Mouse (Mus musculus) mesoderm, embryonic 11.5 days (tissue): Measurements from ENCODE around the gene Hpse.

Experiments
- DNase-seq: peaks from one replicate; pipeline ENCODE4 v3.0.0-alpha.2; 2012; ENCODE audit warnings: low read depth, low spot score

Gene Hpse

DNA sequence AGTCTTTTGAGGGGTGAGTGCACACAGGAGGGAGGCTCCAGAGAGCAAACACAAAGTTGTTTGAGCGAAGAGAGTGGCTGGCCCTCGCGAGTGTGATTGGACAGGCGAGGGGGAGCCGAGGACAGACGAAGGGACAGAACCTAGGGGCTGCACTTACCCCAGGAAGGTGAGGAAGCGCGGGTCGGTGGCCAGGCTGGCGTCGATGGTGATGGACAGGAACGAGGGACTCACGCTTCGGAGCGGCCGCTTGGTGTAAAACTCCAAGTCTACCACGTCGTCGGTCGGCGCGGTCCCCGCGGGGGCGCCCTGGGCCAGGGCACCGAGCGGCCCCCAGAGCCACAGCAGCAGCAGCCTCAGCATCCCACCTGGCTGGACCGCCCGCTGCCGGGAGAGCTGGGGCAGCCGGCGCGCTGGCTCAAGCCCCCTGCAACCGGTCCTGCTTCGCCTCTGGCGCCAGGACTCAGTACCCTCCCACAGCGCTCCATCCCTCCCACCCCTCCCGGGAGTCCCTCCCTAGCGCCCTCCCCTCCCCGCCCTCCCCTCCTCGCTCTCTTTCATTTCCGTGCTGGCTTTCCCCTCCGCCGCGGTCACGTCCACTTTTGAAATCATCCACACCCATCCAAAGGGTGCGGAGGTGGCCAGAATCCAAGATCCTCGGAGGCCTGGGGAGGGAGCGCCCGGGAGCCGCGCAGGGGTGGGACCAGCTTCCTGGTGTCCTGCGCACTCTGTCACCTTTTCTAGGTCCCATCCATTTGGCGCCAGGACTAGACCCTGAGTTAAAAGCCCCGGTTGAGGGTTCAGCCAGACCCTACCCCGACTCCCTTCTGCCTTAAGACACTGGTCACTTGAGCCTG is at the start of gene Hpse:
Hpse (minus strand) TSS at position 482 of the 854 bp plus-strand sequence.
- peak; percentile 43 for DNase-seq

DNA sequence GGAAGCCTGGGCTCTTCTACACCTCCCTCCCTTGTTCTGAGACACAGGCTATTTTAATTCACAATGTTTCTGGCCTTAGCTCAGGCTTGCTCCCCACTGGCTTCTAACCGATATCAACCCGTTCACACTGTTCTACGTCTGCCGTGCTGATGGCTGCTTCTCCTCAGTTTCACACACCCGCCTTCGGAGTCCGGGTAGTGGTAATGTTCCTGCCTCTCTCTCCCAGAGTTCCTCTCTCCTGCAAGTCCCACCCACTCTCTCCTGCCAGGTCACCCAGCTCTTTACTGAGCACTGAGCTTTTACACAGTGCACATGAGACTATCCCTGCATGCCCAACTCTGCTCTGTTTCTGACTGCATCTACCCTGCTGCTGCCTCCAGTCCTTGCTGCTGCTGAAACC is 46.5 kb upstream of the Hpse start:
- DNase-seq = no peak

- no peak for DNase-seq
Measured at GRCm38 (mm10) chr5:100761736-100762135, 42.2 kb upstream of the Hpse start.

GRCm38 (mm10) chr5:100760049-100760663 is 40.6 kb upstream of the Hpse start:
- DNase-seq = no peak

- DNase-seq = no peak
Measured at GRCm38 (mm10) chr5:100758121-100758520, 38.6 kb upstream of the Hpse start.

DNA sequence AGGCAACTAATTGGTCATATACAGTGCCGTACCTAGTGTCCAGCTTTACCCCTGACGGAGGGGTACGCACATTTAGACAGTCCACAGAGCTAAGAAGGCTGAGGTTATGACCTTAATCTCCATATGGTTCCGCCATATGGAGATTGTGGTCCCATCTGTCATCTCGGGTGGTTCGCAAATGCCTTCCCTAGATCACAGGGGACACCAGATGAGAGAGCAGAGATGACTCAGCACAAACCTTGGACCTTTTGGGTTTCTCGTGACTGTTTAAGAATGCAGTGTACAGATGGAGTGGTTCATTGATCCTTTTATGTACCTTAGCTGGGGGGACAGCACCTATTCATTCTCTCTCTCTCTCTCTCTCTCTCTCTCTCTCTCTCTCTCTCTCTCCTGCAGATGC is 33.9 kb upstream of the Hpse start:
- DNase-seq = peak; percentile 59

DNA sequence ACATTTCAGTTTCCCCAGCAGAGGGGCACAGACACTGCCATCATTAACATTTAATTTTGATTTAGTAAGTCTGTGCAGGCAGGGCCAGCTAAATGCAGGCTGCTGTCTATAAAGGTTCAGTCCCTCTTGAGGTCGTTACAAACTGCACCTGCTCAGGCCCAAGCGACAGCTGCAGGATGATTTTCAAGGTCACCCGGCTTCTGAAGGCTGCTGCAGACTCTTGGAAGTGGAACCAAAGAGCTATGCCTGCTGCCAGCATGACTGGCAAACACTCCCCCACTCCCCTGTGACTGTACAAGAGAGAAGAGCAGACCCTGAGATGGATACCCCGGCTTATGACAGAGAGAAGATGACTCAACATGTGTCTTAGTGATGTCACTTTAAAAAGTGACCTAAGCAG is 32.1 kb upstream of the Hpse start:
- peak; percentile 42 for DNase-seq

DNA sequence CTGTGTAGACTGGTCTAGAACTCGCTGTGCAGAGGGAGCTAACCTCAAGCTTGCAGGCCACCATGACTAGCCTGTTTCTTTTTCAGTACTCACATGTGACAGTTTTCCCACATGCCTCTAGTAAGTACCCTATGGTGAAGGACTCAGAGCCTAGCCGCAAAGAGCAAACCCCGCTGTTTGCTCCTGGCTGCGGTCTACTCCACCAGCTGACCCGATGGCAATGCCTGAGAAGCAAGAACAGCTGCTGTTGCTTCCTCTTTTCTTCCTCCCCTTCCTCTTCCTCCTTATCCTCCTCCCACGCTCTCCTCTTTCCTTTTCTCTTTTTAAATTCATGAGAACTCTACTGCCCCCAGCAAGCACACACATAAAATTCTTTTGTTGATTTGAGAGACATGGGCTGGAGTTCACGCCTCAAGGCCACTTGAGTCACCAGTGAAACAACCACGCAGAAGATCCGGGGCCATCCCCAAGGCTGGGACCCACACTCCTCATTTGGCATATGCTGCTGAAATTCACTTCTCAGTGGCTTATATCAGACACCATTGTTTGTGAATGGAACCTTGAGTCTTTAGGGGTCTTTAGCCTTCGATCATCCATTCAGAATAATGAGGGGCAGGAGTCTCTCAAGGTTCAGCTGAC is 31.2 kb upstream of the Hpse start:
- DNase-seq = no peak

DNA sequence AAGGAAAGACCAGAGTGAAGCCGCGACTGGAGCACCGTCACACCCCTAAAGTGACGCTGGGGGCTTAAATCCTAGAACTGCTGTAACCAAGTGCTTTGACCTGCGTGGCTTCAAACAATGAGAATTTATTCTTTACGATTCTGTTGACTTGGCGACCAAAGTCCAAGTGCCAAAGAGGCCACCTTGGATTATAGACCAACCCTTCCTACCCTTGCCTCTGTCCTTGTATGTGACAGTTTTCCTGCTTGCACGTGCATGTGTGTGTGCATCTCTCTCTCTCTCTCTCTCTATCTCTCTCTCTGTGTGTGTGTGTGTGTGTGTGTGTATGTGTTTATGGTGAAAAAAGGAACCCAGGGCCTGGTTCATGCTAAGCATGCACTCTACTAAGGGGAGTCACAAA is 19.3 kb upstream of the Hpse start:
- no peak for DNase-seq

DNA sequence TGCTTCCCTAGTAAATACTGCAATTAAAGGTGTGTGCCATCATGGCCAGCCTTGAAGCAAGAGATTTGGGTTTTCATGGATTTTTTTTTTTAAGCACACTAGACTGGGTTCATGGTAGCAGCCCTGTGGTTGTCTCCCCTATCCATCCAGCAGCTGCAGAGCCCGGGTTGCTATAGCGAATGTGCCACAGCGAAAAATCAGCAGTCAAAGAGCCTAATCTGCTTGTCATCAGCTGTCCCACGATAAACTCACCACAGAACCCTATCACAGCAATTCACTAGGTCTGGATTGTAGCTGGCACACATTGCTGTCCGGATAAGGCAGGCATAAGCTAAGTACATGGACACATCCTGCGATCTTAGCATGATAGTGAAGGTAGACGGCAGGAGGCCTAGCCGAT is 17.4 kb upstream of the Hpse start:
- no peak for DNase-seq

DNA sequence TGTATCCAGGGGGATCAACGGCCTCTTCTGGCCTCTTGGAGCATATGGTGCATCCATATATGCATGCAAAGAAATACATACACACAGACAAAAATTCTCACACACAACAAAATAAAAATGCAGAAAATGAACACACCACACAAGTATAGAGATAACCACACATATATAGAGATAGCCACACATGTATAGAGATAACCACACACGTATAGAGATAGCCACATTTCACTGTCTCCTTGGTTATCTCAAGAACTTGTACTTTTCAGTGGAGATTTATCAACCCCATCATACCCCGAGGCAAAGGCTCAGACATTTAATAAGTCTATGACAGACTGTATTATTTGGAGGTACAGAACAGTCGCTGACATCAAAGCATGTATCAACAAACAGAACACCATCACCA is 15.0 kb upstream of the Hpse start:
- DNase-seq = no peak

- no peak for DNase-seq
Measured at GRCm38 (mm10) chr5:100728757-100729156, 9.2 kb upstream of the Hpse start.

GRCm38 (mm10) chr5:100726001-100726400 is 6.5 kb upstream of the Hpse start:
- DNase-seq = no peak

DNA sequence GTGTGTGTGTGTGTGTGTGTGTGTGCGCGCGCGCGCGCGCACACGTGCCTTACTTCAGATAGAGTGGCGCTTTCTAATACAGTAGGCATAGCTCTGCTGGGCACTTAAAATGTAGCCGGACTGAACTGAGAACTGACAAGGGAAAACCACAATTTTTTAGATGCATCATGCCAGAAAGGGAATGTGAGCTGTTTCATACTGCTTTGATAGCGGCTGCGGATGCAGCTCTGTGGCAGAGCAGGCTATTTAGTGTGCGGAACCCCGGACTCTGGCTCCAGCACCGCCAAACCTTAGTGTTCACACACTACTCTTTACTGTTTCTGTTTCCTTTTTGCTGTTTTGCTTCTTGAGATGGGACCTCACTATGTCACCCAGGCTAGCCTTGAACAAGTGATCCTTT is 2.8 kb downstream of the Hpse start:
- no peak for DNase-seq

DNA sequence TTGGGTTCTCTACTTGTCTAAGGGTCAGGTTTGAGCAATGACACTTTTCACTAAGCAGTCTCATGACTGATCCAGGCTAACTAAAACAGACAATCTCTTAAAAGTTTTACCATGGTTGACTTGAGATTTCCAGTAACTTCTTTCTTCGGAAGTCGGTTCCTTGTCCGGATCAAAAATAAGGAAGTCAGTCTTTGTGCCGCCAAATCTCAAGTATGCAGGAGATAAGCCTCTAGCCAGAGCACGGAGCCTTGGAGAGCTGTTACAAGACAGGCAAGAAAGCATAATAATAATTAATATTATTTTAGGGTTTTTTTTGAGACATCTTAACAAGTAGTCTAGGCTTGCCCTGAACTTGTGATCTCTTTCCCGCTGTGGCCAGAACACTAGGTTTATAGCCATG is 8.3 kb downstream of the Hpse start:
- no peak for DNase-seq

DNA sequence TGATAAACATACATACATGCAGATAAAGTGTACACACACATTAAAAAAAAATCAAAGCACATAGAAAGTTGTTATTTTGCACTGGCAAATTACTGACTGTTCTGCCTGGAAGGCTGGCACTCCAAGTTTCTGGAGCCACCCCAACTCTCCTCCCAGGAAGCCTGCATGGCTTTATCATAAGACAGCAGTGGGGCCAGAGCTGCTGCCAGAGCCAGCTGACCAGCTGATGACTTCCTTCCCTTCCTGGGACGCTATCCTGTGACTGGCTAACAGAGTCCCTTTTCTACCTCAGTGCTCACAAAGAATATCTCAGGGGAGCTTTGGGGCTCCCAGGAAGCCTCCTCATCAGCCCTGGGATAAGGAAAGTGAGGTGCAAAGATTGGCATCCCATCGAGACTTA is 9.5 kb downstream of the Hpse start:
- no peak for DNase-seq

DNA sequence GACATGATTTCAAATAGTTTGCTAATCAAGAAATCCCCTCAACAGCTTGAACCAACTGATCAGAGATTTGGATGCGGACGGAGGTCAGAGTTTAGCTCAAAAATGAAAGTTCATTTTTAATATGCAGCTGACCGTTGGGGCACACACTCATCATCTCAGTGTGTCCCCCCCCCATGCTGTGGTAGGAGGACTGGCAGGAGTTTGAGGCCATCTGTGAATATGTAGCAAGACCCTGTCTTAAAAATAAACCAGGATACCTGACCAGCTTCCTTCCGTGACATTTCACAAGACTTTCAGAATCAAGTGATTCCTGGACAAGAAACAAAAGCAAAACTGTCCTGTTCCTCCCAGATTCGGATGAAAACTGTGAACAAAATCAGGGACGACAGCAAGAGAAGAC is 10.5 kb downstream of the Hpse start:
- DNase-seq = no peak

DNA sequence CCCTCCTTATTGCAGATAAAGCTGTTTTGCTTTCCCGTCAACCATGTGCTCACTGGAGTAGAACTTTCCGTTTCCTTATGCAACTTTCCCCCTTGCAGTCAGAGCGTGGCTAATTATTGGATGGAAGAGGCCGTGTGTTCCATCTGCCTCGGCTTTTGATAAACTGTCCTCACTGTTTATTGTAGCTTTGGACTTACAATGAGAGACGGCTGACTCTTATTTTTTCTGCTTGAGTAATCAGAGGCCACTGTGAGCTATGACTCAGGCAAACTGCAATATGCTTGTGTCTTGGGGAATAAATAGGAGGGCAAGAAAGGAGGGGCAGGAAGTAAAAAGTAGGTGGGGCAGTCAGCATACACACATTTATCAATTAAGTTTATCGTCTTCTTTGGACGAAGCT is 12.8 kb downstream of the Hpse start:
- DNase-seq = no peak

- no peak for DNase-seq
Measured at GRCm38 (mm10) chr5:100704272-100704671, 15.2 kb downstream of the Hpse start.

- DNase-seq = no peak
Measured at GRCm38 (mm10) chr5:100702325-100702724, 17.2 kb downstream of the Hpse start.

DNA sequence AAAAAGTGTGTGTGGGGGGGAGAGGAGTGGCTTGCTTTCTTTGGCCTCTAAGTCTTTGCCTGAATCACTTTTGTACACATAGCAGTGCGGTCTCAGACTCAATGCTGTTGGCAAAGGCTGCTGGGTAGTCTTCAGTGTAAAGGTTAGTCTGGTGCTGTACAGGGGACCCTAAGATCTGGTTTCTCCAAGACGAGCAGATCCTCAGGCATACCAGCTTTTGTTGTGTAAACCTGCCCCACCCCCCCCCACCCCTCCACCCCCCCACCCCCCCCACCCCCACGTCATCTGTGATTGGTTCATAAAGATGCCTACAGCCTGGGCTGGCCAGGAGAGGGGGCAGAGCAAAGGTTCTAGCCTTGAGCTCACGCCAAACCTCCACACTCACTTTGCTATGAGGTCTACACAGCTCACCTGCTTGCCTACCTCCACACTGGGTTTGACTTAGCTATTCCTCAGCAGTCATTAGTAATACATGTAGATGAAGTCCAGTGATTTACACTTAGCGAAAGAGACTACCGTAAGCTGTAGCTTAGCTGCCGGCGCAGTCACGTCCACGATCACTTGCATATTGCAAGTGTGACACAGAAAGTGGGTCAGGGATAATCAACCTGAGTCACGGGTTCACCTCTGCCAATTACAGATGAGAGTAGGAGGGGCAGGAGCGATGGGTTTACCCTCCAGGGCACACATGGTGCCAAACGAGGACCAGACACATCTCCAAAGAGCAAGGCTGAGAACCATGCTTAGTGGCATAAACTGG is 18.5 kb downstream of the Hpse start:
- no peak for DNase-seq

- DNase-seq = no peak
Measured at GRCm38 (mm10) chr5:100697886-100698285, 21.6 kb downstream of the Hpse start.
